Mouse (Mus musculus) intestine, embryonic 15.5 days (tissue): Measurements from ENCODE around the gene Alkbh6. TPM values are rescaled to one million over a fixed set of nuclear protein-coding genes. Genes with fewer than 3 reads are reported as not detected.
A peak's percentile ranks its signal among the peaks of the same experiment; 100 is the strongest.

Source experiments
- ATAC-seq: fragments of 200-750 bp; cut with Nextera tagmentation; 2 replicates; pipeline ENCODE4 v1.8.0; 2017; ENCODE audit warnings: moderate TSS enrichment, moderate library complexity
- H3K27ac ChIP-seq: fragments of 300-500 bp; sonication (generic); 2 replicates; pipeline ENCODE4 v1.5.1; 2015; ENCODE audit warnings: mild to moderate bottlenecking, inconsistent platforms
- H3K27me3 ChIP-seq: fragments of 300-500 bp; sonication (generic); replicated peaks from 2 replicates; pipeline ENCODE4 v1.6.1; 2015; ENCODE audit warnings: inconsistent platforms
- H3K36me3 ChIP-seq: fragments of 300-500 bp; sonication (generic); 2 replicates; pipeline ENCODE4 v1.6.1; 2015; ENCODE audit warnings: inconsistent platforms
- H3K4me1 ChIP-seq: fragments of 300-500 bp; sonication (generic); replicated peaks from 2 replicates; pipeline ENCODE4 v1.6.1; 2015; ENCODE audit warnings: inconsistent platforms
- H3K4me2 ChIP-seq: fragments of 300-500 bp; sonication (generic); replicated peaks from 2 replicates; pipeline ENCODE4 v1.6.1; 2015; ENCODE audit warnings: mild to moderate bottlenecking, inconsistent platforms
- H3K4me3 ChIP-seq: fragments of 300-500 bp; sonication (generic); replicated peaks from 2 replicates; pipeline ENCODE4 v1.5.1; 2015; ENCODE audit warnings: inconsistent platforms
- H3K9ac ChIP-seq: fragments of 300-500 bp; sonication (generic); 2 replicates; pipeline ENCODE4 v1.6.1; 2015; ENCODE audit warnings: inconsistent platforms
- H3K9me3 ChIP-seq: fragments of 300-500 bp; sonication (generic); 2 replicates; pipeline ENCODE4 v1.6.1; 2016; ENCODE audit warnings: inconsistent platforms
- WGBS: fragments of 180-500 bp; shearing (Covaris S2); methylation state at CpG from one replicate; pipeline ENCODE4 v1.1.7; 2015; 5-methylcytosine and 5-hydroxymethylcytosine counted together
- polyA plus RNA-seq: library from polyadenylated mRNA; unstranded; fragments of >200 nt; fragmentation: Nextera tagmentation; extraction: Ambion mirVana; gene quantifications from 2 replicates; pipeline ENCODE4 v1.2.1, GENCODE M21; 2015

The Alkbh6 gene
- polyA plus RNA-seq, 1 experiment from 2014 or later: 63.9 TPM

- Histone ChIP-seq H3K36me3 (no peaks in the 10 kb centered on the region), H3K4me2 (0 out of 2 replicates have a peak overlapping the region, but pooled peaks have one; percentile 5), H3K27me3 (peaks cover 20% of the 10 kb centered on the region; the same call in 1 of the 2 replicates), H3K4me1 (peaks cover 10% of the 10 kb centered on the region), H3K4me3 (no peak overlapping the region), H3K9me3 (no peaks in the 10 kb centered on the region), H3K27ac (no peak overlapping the region), H3K9ac (no peak overlapping the region)
- 2% methylated on average over 9 of the region's 9 CpGs for WGBS
- peak; percentile 38; the same call in 1 of the 2 replicates for ATAC-seq
These were observed 27.9 kb downstream of the Alkbh6 start for GRCm38 (mm10) chr7:30336384-30336783.

DNA sequence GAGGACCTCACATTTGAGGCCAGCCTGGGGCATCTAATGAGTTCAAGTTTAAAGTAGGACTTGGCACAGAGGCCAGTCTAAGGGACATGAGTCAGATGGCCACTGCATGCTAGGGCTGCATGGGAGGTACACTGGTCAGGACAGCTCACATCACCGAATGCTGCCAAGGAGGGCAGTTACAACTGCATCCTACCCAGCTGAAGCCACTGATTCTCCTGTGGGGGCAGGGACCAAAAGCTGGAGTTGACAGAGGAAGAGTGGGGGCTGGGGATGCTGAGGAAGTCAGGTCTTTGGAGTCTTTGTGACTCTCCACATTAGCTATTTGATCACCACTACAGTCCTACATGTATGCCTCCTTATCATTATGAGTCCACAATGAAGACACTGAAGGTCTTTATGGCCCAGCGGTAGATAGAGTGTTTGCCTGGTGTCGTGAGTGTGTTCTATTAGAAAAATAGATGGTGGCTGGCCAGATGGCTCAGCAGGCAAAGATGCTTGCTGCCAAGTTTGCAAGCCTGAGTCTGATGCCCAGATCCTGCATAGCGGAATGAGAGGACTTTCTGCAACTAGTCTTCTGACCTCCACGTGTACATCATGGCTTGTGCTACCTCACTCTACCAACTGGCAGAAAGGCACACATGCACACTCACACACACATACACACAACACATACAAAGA, 31.1 kb downstream of the Alkbh6 start:
- Histone ChIP-seq H3K9ac (no peak overlapping the region), H3K4me2 (no peak overlapping the region), H3K4me3 (no peak overlapping the region), H3K27me3 (peaks cover 19% of the 10 kb centered on the region; the same call in 1 of the 2 replicates), H3K4me1 (0 out of 2 replicates have a peak, but pooled peaks cover 2% of the 10 kb centered on the region), H3K36me3 (no peaks in the 10 kb centered on the region), H3K27ac (no peak overlapping the region), H3K9me3 (no peaks in the 10 kb centered on the region)
- WGBS: 70% methylated on average over 5 of the region's 5 CpGs
- no peak for ATAC-seq

DNA sequence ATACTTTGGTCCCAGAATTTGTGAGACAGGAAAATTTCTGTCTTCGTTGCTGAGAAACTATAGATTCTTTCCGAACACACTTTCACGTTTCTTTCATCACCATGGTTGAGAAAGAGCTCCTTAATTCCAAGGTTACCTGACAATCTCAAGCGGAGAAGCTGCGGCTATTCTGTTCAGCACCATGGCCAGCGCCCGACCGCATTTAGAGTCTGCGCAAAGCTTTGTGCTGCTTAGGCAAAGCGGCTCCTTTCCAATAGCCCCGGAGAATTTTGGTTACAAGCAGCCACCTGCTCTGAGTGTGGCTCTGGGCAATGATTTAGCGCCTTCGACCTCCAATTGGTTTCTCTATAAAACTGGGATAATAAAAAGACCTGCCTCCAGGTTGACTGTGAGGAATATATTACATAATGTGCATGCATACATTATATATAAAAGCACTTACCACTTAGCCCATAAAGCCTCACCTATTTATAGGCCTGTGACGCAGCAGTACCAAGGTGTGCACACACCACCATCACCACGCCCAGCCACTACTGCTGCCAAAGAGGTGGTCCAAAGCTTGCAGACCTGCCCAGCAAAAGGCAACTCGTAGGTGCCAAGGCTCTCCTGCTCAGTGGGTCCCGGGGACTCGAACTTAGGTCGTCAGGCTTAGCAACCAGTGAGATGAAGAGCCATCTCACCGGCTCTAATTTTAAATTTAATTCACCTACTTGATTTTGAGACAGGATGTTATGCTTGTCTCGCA, 38.3 kb downstream of the Alkbh6 start:
- 26% methylated on average over 21 of the region's 21 CpGs for WGBS
- no peak overlapping the region for H3K27ac ChIP-seq
- no peaks in the 10 kb centered on the region for H3K4me1 ChIP-seq
- H3K36me3 ChIP-seq: no peaks in the 10 kb centered on the region
- no peak overlapping the region for H3K9ac ChIP-seq
- H3K4me2 ChIP-seq: no peak overlapping the region
- H3K9me3 ChIP-seq: no peaks in the 10 kb centered on the region
- H3K27me3 ChIP-seq: peaks cover 19% of the 10 kb centered on the region
- 0 out of 2 replicates have a peak, but pooled peaks have one; percentile 47 for ATAC-seq
- no peak overlapping the region for H3K4me3 ChIP-seq

DNA sequence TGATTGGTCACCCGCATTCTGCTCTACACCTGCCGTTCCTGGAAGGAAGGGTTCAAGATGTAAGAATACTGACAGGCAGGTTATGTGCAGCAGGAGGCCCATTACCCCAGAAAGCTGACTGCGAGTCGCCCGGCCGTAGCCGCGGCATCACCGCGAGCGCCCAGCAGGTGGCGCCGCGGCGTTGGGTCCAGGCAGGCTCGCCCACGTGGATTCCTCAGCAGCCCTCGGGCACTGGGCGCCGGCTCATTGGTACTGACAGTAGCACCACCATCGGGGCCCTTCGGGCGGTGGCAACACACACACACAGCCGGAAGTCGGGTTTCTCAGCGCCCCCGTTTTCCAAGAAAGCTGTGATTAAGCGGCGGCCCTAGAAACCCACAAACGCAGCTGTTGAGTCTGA, 39.3 kb downstream of the Alkbh6 start:
- no peak overlapping the region for H3K9ac ChIP-seq
- H3K9me3 ChIP-seq: no peaks in the 10 kb centered on the region
- peak; percentile 60; the same call in 1 of the 2 replicates for ATAC-seq
- 2% methylated on average over 30 of the region's 30 CpGs for WGBS
- no peak overlapping the region for H3K27ac ChIP-seq
- H3K4me3 ChIP-seq: no peak overlapping the region
- H3K4me2 ChIP-seq: peak overlapping the region; percentile 24; the same call in 1 of the 2 replicates
- no peaks in the 10 kb centered on the region for H3K36me3 ChIP-seq
- no peaks in the 10 kb centered on the region for H3K4me1 ChIP-seq
- peaks cover 19% of the 10 kb centered on the region for H3K27me3 ChIP-seq

DNA sequence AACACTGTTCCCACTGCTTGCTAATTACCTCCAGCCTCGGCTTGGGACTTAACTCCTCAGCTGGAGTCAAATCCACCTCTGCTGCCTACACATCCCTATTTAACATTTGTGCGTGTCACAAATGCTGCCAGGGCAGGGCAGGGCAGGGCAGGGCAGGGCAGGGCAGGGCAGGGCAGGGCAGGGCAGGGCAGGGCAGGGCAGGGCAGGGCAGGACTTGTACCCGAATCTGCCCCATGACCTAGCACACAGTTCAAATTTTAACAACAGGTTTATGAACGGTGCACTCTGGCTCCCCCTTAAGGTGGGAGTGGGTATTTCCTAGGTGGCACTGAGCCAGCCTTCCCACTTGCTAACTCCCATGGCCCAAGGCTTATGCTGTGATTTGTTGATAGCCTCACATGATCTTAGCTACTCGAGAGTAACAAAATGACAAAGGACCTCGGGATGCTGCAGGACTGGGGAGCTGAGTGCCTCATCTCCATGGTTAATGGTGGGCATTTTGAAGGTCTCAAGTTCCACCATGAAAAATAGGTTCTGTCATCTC, 44.8 kb downstream of the Alkbh6 start:
- ATAC-seq: peak; percentile 73
- H3K36me3 ChIP-seq: no peaks in the 10 kb centered on the region
- WGBS: 18% methylated on average over 6 of the region's 6 CpGs
- H3K27ac ChIP-seq: no peak overlapping the region
- 0 out of 2 replicates have a peak, but pooled peaks cover 3% of the 10 kb centered on the region for H3K27me3 ChIP-seq
- no peaks in the 10 kb centered on the region for H3K9me3 ChIP-seq
- no peak overlapping the region for H3K4me2 ChIP-seq
- peaks cover 12% of the 10 kb centered on the region; the same call in 1 of the 2 replicates for H3K4me1 ChIP-seq
- no peak overlapping the region for H3K9ac ChIP-seq
- H3K4me3 ChIP-seq: no peak overlapping the region

DNA sequence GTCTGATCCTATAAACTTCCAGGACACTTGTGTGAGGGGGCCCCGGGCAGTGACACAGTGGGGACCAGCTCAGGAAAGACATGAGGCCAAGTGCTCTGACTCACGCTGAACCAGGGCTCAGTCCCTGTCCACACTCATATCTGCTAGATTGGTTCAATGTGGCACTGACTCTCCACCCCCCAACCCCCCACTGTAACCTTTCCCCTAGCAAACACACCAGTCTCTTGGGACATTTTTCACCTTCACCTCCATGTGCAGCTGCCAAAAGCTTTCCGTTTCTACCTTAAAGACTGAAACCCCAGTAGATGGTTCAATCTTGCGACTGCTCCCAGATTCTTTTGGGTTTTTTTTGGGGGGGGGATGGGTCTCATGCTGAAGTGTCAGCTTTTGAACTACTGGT, 45.5 kb downstream of the Alkbh6 start:
- ATAC-seq: peak; percentile 14; the same call in 1 of the 2 replicates
- H3K36me3 ChIP-seq: no peaks in the 10 kb centered on the region
- WGBS: 77% methylated on average over 4 of the region's 4 CpGs
- no peak overlapping the region for H3K9ac ChIP-seq
- H3K27me3 ChIP-seq: 0 out of 2 replicates have a peak, but pooled peaks cover 3% of the 10 kb centered on the region
- no peaks in the 10 kb centered on the region for H3K9me3 ChIP-seq
- H3K27ac ChIP-seq: no peak overlapping the region
- no peak overlapping the region for H3K4me3 ChIP-seq
- peaks cover 13% of the 10 kb centered on the region; the same call in 1 of the 2 replicates for H3K4me1 ChIP-seq
- H3K4me2 ChIP-seq: no peak overlapping the region

GRCm38 (mm10) chr7:30358378-30359186, 50.1 kb downstream of the Alkbh6 start:
- H3K9ac ChIP-seq: no peak overlapping the region
- H3K27me3 ChIP-seq: no peaks in the 10 kb centered on the region
- no peaks in the 10 kb centered on the region for H3K9me3 ChIP-seq
- peak; percentile 57 for ATAC-seq
- peak overlapping the region; percentile 2; the same call in 1 of the 2 replicates for H3K4me3 ChIP-seq
- peaks cover 4% of the 10 kb centered on the region; the same call in 1 of the 2 replicates for H3K36me3 ChIP-seq
- peak overlapping the region; percentile 18; the same call in 1 of the 2 replicates for H3K27ac ChIP-seq
- H3K4me1 ChIP-seq: peaks cover 31% of the 10 kb centered on the region
- WGBS: 57% methylated on average over 7 of the region's 7 CpGs
- peak overlapping the region; percentile 51 for H3K4me2 ChIP-seq

GRCm38 (mm10) chr7:30359276-30359865, 50.9 kb downstream of the Alkbh6 start:
- Histone ChIP-seq H3K36me3 (peaks cover 4% of the 10 kb centered on the region; the same call in 1 of the 2 replicates), H3K4me2 (peak overlapping the region; percentile 51), H3K27ac (peak overlapping the region; percentile 18; the same call in 1 of the 2 replicates), H3K4me3 (peak overlapping the region; percentile 2), H3K9me3 (no peaks in the 10 kb centered on the region), H3K4me1 (peaks cover 27% of the 10 kb centered on the region), H3K9ac (no peak overlapping the region), H3K27me3 (no peaks in the 10 kb centered on the region; the same call in 1 of the 2 replicates)
- ATAC-seq: peak; percentile 35; the same call in 1 of the 2 replicates
- 69% methylated on average over 31 of the region's 31 CpGs for WGBS

DNA sequence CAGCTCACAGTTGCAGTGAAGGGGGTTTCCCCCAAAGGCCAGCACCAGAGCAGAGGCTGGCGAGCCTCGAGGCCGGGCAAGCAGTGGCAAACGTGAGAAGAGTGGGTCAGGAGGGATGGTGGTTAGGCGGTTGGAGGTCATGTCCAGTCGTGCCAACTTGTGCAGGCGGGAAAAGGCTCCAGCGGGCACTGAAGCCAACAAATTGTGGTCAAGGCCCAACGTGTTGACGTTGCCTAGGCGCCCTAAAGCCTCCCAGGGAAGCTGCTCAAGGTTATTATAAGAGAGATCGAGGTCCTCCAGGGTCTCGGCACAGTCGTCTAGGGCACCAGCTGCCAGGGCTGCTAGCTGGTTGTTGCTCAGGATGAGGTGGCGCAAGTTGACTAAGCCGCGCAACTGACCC, 51.5 kb downstream of the Alkbh6 start:
- H3K4me1 ChIP-seq: peaks cover 27% of the 10 kb centered on the region
- no peak overlapping the region; the same call in 1 of the 2 replicates for H3K4me2 ChIP-seq
- H3K9ac ChIP-seq: no peak overlapping the region
- 90% methylated on average over 17 of the region's 17 CpGs for WGBS
- no peaks in the 10 kb centered on the region for H3K9me3 ChIP-seq
- H3K36me3 ChIP-seq: peaks cover 4% of the 10 kb centered on the region; the same call in 1 of the 2 replicates
- ATAC-seq: no peak
- H3K4me3 ChIP-seq: no peak overlapping the region
- H3K27me3 ChIP-seq: peaks cover 5% of the 10 kb centered on the region; the same call in 1 of the 2 replicates
- H3K27ac ChIP-seq: no peak overlapping the region

- peak; percentile 61 for ATAC-seq
- H3K4me3 ChIP-seq: peak within 1 kb of the TSS; percentile 62
- no peaks in the 10 kb centered on the region for H3K9me3 ChIP-seq
- H3K4me1 ChIP-seq: peaks cover 26% of the 10 kb centered on the region
- under 1% methylated on average over 55 of the region's 55 CpGs for WGBS
- peaks cover 7% of the 10 kb centered on the region; the same call in 1 of the 2 replicates for H3K27me3 ChIP-seq
- peak within 1 kb of the TSS; percentile 66 for H3K9ac ChIP-seq
- H3K27ac ChIP-seq: no peak within 1 kb of the TSS
- peaks cover 4% of the 10 kb centered on the region; the same call in 1 of the 2 replicates for H3K36me3 ChIP-seq
- peak within 1 kb of the TSS; percentile 85 for H3K4me2 ChIP-seq
These were observed 54.3 kb downstream of the Alkbh6 start, which contains the start of gene Lrfn3 for GRCm38 (mm10) chr7:30362652-30363343. Gene Lrfn3, minus strand, starts transcription at chr7:30362772.
